ENCODE assay signal across 13 mouse cellular contexts in the genomic region with DNA sequence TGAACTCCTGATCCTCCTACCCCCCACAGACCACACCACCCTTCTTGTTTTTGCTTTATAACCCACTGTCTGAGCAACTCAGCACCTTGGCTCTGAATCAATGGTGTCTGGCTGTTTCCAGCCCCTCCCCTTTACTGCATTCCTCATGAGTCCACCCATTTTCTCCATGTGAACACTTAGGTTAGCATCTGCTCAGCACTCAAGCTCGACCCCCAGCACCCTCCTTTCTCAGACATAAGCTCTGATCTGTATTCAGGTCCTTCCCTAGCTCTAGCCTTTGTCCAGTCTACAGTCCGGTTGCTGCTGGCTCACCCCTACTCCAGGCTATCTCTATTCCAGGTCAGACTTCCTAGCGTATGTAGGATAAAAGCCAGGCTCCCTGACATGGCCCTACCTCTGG. TPM values are rescaled to one million over a fixed set of nuclear protein-coding genes. Genes with fewer than 3 reads are reported as not detected.
A peak's percentile ranks its signal among the peaks of the same experiment; 100 is the strongest.
DNase-seq lines count a peak whose midpoint lies in the region; ATAC-seq lines count a peak whose summit lies in the region.
"Had no signal": no experiment of that assay in that cellular context is flagged by ENCODE, and none has a peak within 500 bp of the region (broad histone marks: within the 10 kb centered on the region; RNA-seq: fewer than 3 reads in every experiment).

No protein-coding gene starts in this region.

- H3K9ac ChIP-seq in hindbrain, embryonic 11.5 days (ENCODE audit: low read depth, low read length), result no peak overlapping the region
- no peak overlapping the region for H3K9ac ChIP-seq in midbrain, embryonic 13.5 days (replicated peaks)
- H3K9ac ChIP-seq: heart, embryonic 12.5 days had no signal

- H3K4me2 ChIP-seq in hindbrain, embryonic 11.5 days (replicated peaks; ENCODE audit: low read depth, low read length), result no peak overlapping the region
- no peak overlapping the region for H3K4me2 ChIP-seq in midbrain, embryonic 13.5 days (replicated peaks)
- H3K4me2 ChIP-seq: heart, embryonic 12.5 days; liver, embryonic 11.5 days had no signal

- 39% methylated on average over 3 of the region's 3 CpGs for WGBS in hindbrain, embryonic 11.5 days
- WGBS in midbrain, embryonic 13.5 days, result 31% methylated on average over 3 of the region's 3 CpGs

- DNase-seq in ES-CJ7 (ENCODE audit: low read depth, low spot score) (peak; percentile 40), ZHBTc4 (ENCODE audit: low read depth, low spot score) (peak; percentile 61)
- no peak for DNase-seq in hindbrain, embryonic 11.5 days (ENCODE audit: low spot score)
- DNase-seq in thymus, adult 18-20 months, result no peak
- no peak for DNase-seq in layer of hippocampus, postnatal 14 days (ENCODE audit: low spot score in 2 of 2)
- DNase-seq in cerebellum, adult 9-10 months, result no peak
- DNase-seq: cerebellum, postnatal 10 days; lung, postnatal 10 days; thymus, postnatal 14 days had no signal

- no peak overlapping the region for H3K27ac ChIP-seq in hindbrain, embryonic 11.5 days (ENCODE audit: low read depth, low read length)
- H3K27ac ChIP-seq in midbrain, embryonic 13.5 days, result peak overlapping the region; percentile 61

- no peak overlapping the region for H3K4me3 ChIP-seq in hindbrain, embryonic 11.5 days (ENCODE audit: low read depth, low read length)
- H3K4me3 ChIP-seq in midbrain, embryonic 13.5 days (replicated peaks), result no peak overlapping the region
- H3K4me3 ChIP-seq: heart, embryonic 12.5 days had no signal

- H3K27me3 ChIP-seq in hindbrain, embryonic 11.5 days (ENCODE audit: control insufficient read depth, insufficient read depth, low read length), result no peaks in the 10 kb centered on the region
- H3K27me3 ChIP-seq in midbrain, embryonic 13.5 days, result no peaks in the 10 kb centered on the region
- H3K27me3 ChIP-seq: heart, embryonic 12.5 days had no signal

- peak; percentile 76 for ATAC-seq in hindbrain, embryonic 11.5 days (ENCODE audit: low FRiP score)
- peak; percentile 86 for ATAC-seq in midbrain, embryonic 13.5 days
- ATAC-seq in inflammation-experienced regulatory T-cells, adult 6 months, result no peak

- H3K9me3 ChIP-seq in hindbrain, embryonic 11.5 days (ENCODE audit: control insufficient read depth, low read length), result no peaks in the 10 kb centered on the region
- H3K9me3 ChIP-seq in midbrain, embryonic 13.5 days, result no peaks in the 10 kb centered on the region
- H3K9me3 ChIP-seq: heart, embryonic 12.5 days had no signal

- H3K4me1 ChIP-seq in hindbrain, embryonic 11.5 days (replicated peaks; ENCODE audit: control insufficient read depth, insufficient read depth, low read length), result no peaks in the 10 kb centered on the region
- H3K4me1 ChIP-seq in midbrain, embryonic 13.5 days (replicated peaks), result peaks cover 16% of the 10 kb centered on the region

- no peaks in the 10 kb centered on the region for H3K36me3 ChIP-seq in hindbrain, embryonic 11.5 days (ENCODE audit: control insufficient read depth, insufficient read depth, low read length)
- peaks cover 3% of the 10 kb centered on the region; the same call in 1 of the 2 replicates for H3K36me3 ChIP-seq in midbrain, embryonic 13.5 days

RNA-seq across cellular contexts. Expression of gene Limk2, which starts 12.9 kb away (rescaled TPM):
- polyA plus RNA-seq in hindbrain, embryonic 11.5 days (2014; fragmentation: Nextera tagmentation; extraction: Ambion mirVana), result 74.8 and 75.0 TPM in 2 replicates
- polyA plus RNA-seq in midbrain, embryonic 13.5 days (2015; fragmentation: Nextera tagmentation; extraction: Ambion mirVana), result 134 and 138 TPM in 2 replicates
- 100 to 1,000 TPM in 1 of 2 experiments, 10 to 100 TPM in 1; 98.7 to 113 TPM for total RNA-seq in layer of hippocampus, postnatal 14 days (2021)
- polyA plus RNA-seq in inflammation-experienced regulatory T-cells, adult 6 months (2017; shearing (Covaris generic)), result 10 to 100 TPM; 84.8 to 90.3 (median 87.8) TPM

RNA-seq across cellular contexts. Expression of gene Rnf185, which starts 56.1 kb away (rescaled TPM):
- polyA plus RNA-seq in hindbrain, embryonic 11.5 days (2014; fragmentation: Nextera tagmentation; extraction: Ambion mirVana), result 51.4 and 52.3 TPM in 2 replicates
- polyA plus RNA-seq in midbrain, embryonic 13.5 days (2015; fragmentation: Nextera tagmentation; extraction: Ambion mirVana), result 46.6 and 49.3 TPM in 2 replicates
- 10 to 100 TPM; 22.9 to 24.9 TPM for total RNA-seq in layer of hippocampus, postnatal 14 days (2021)
- 10 to 100 TPM; 16.8 to 28.4 (median 21.9) TPM for polyA plus RNA-seq in inflammation-experienced regulatory T-cells, adult 6 months (2017; shearing (Covaris generic))

Comparison
In these comparisons a context has a peak if more than half of its experiments do, and no peak if none do; other contexts are left out.
1. DNase-seq: peak in ES-CJ7 (single experiment) and ZHBTc4 (single experiment); none in hindbrain, embryonic 11.5 days (single experiment), thymus, adult 18-20 months (0 of 2), layer of hippocampus, postnatal 14 days (0 of 2) and cerebellum, adult 9-10 months (single experiment).